Mouse (Mus musculus) kidney, embryonic 15.5 days (tissue): ENCODE data around the gene Schip1. TPM values are rescaled to one million over a fixed set of nuclear protein-coding genes. Genes with fewer than 3 reads are reported as not detected.

ENCODE experiments used
- ATAC-seq: fragments of 200-750 bp; cut with Nextera tagmentation; replicated peaks from 2 replicates; pipeline ENCODE4 v1.8.0; 2017; ENCODE audit warnings: moderate TSS enrichment; ENCODE audit not compliant: low FRiP score
- H3K27ac ChIP-seq: fragments of 300-500 bp; sonication (generic); 2 replicates; pipeline ENCODE4 v1.5.1; 2015; ENCODE audit warnings: mild to moderate bottlenecking, inconsistent platforms
- H3K27me3 ChIP-seq: fragments of 300-500 bp; sonication (generic); 2 replicates; pipeline ENCODE4 v1.6.1; 2015; ENCODE audit warnings: inconsistent platforms
- H3K36me3 ChIP-seq: fragments of 300-500 bp; sonication (generic); 2 replicates; pipeline ENCODE4 v1.6.1; 2015; ENCODE audit warnings: inconsistent platforms
- H3K4me1 ChIP-seq: fragments of 300-500 bp; sonication (generic); 2 replicates; pipeline ENCODE4 v1.6.1; 2015; ENCODE audit warnings: inconsistent platforms
- H3K4me2 ChIP-seq: fragments of 300-500 bp; sonication (generic); 2 replicates; pipeline ENCODE4 v1.6.1; 2015; ENCODE audit warnings: moderate library complexity, mild to moderate bottlenecking, inconsistent platforms
- H3K4me3 ChIP-seq: fragments of 300-500 bp; sonication (generic); replicated peaks from 2 replicates; pipeline ENCODE4 v1.5.1; 2015; ENCODE audit warnings: mild to moderate bottlenecking, inconsistent platforms
- H3K9ac ChIP-seq: fragments of 300-500 bp; sonication (generic); 2 replicates; pipeline ENCODE4 v1.6.1; 2015; ENCODE audit warnings: mild to moderate bottlenecking, inconsistent platforms
- H3K9me3 ChIP-seq: fragments of 300-500 bp; sonication (generic); replicated peaks from 2 replicates; pipeline ENCODE4 v1.6.1; 2016; ENCODE audit warnings: inconsistent platforms
- WGBS: fragments of 180-500 bp; shearing (Covaris S2); methylation state at CpG from one replicate; pipeline ENCODE4 v1.1.7; 2015; ENCODE audit warnings: mixed read lengths; 5-methylcytosine and 5-hydroxymethylcytosine counted together
- polyA plus RNA-seq: library from polyadenylated mRNA; unstranded; fragments of >200 nt; fragmentation: Nextera tagmentation; extraction: Ambion mirVana; gene quantifications from 2 replicates; pipeline ENCODE4 v1.2.1, GENCODE M21; 2015

Gene Schip1
- polyA plus RNA-seq, 1 experiment from 2014 or later: 51.3 TPM

DNA sequence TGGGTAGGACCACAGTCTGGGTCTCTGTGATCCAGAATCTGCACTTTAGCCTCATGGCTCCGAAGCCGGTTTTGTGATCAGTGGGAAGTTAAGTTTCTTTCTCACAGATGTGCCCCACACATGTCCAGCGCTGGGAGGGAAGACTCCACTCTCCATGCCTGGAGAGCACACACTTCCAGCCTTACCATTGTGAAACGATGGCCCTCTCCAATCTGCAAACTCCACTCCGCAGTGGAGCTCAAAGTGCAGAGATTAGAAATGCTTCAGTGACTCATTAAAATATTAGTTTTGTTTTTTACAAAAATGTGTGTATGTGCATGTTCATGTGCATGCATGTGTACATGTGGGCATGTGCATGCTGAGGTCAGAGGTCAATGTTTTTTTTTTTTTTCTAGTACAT lies 454.0 kb downstream of the Schip1 start:
- H3K4me1 ChIP-seq: peaks cover 3% of the 10 kb centered on the region
- no peaks in the 10 kb centered on the region for H3K9me3 ChIP-seq
- H3K27me3 ChIP-seq: no peaks in the 10 kb centered on the region
- 87% methylated on average over 5 of the region's 5 CpGs for WGBS
- no peak overlapping the region for H3K9ac ChIP-seq
- no peak for ATAC-seq
- no peak overlapping the region for H3K4me3 ChIP-seq
- no peaks in the 10 kb centered on the region for H3K36me3 ChIP-seq
- H3K4me2 ChIP-seq: no peak overlapping the region
- H3K27ac ChIP-seq: no peak overlapping the region

GRCm38 (mm10) chr3:68525361-68525878 lies 460.8 kb downstream of the Schip1 start:
- H3K9me3 ChIP-seq: no peaks in the 10 kb centered on the region
- WGBS: 88% methylated on average over 10 of the region's 10 CpGs
- H3K36me3 ChIP-seq: no peaks in the 10 kb centered on the region
- ATAC-seq: no peak
- H3K4me2 ChIP-seq: no peak overlapping the region
- H3K4me3 ChIP-seq: no peak overlapping the region
- H3K27me3 ChIP-seq: no peaks in the 10 kb centered on the region
- no peaks in the 10 kb centered on the region for H3K4me1 ChIP-seq
- no peak overlapping the region for H3K27ac ChIP-seq
- H3K9ac ChIP-seq: no peak overlapping the region

- Histone ChIP-seq H3K9me3 (no peaks in the 10 kb centered on the region), H3K4me1 (no peaks in the 10 kb centered on the region), H3K36me3 (no peaks in the 10 kb centered on the region), H3K4me2 (no peak overlapping the region), H3K27ac (no peak overlapping the region), H3K9ac (no peak overlapping the region), H3K4me3 (no peak overlapping the region), H3K27me3 (no peaks in the 10 kb centered on the region)
- WGBS: 53% methylated on average over 4 of the region's 4 CpGs
- ATAC-seq: no peak
Observed at GRCm38 (mm10) chr3:68526416-68526815, 461.8 kb downstream of the Schip1 start.

- H3K9ac ChIP-seq: no peak overlapping the region
- WGBS: 84% methylated on average over 4 of the region's 4 CpGs
- H3K27me3 ChIP-seq: no peaks in the 10 kb centered on the region
- H3K36me3 ChIP-seq: no peaks in the 10 kb centered on the region
- no peak overlapping the region for H3K4me3 ChIP-seq
- H3K4me2 ChIP-seq: no peak overlapping the region
- H3K9me3 ChIP-seq: no peaks in the 10 kb centered on the region
- no peak overlapping the region for H3K27ac ChIP-seq
- no peaks in the 10 kb centered on the region for H3K4me1 ChIP-seq
- ATAC-seq: no peak
Observed at GRCm38 (mm10) chr3:68527182-68527581, 462.6 kb downstream of the Schip1 start.

DNA sequence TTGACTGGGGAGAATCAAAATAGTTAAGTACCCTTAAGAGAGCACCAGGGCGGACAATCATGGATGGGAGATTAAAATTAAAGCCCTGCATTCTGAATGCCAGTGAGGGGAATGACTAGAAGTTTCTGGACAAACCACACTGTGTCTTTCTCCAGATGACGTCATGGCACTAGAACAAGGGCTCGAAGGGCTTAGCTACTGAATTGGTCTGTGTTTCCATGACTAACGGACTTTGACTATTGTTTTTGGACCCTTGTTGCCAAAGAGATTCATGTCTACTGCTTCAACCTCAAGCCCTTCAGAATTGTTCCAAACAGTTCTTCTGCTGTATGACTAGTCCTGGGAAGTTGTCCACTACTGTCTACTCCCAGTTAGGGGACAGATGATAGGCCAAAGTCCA lies 467.3 kb downstream of the Schip1 start:
- Histone ChIP-seq H3K9ac (no peak overlapping the region), H3K4me2 (no peak overlapping the region), H3K4me3 (no peak overlapping the region), H3K27me3 (no peaks in the 10 kb centered on the region), H3K4me1 (peaks cover 15% of the 10 kb centered on the region), H3K27ac (no peak overlapping the region), H3K9me3 (no peaks in the 10 kb centered on the region), H3K36me3 (no peaks in the 10 kb centered on the region)
- no peak for ATAC-seq
- 92% methylated on average over 4 of the region's 4 CpGs for WGBS

DNA sequence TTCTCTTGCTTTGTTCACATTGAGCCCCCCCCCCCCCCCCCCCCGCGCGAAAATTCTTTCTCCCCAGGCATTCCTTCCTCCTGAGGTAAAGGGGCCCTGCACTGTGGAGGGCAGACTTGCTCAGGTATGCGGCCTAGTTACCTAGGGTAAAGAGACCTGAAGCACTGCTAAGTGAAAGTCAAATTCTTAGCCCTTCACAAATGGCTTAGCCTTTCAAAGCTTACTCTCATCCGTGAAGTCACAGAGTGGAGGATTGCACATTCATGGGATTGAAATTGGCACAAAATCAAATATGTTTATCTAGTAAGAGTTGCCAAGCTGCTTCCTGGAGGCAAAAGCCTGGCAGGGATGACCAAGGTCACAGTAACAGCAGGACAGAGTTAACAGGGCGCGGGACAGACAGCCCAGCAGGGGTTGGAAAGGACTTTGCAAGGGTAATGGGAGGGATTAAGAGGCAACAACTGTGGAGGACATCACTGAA lies 470.0 kb downstream of the Schip1 start:
- H3K4me1 ChIP-seq: peaks cover 17% of the 10 kb centered on the region
- no peaks in the 10 kb centered on the region for H3K36me3 ChIP-seq
- H3K9me3 ChIP-seq: no peaks in the 10 kb centered on the region
- H3K4me2 ChIP-seq: no peak overlapping the region
- H3K9ac ChIP-seq: no peak overlapping the region
- ATAC-seq: peak; percentile 85
- 27% methylated on average over 7 of the region's 7 CpGs for WGBS
- no peak overlapping the region for H3K4me3 ChIP-seq
- no peaks in the 10 kb centered on the region for H3K27me3 ChIP-seq
- peak overlapping the region; percentile 71 for H3K27ac ChIP-seq

- H3K36me3 ChIP-seq: no peaks in the 10 kb centered on the region
- H3K4me1 ChIP-seq: peaks cover 17% of the 10 kb centered on the region
- H3K9ac ChIP-seq: no peak overlapping the region
- peak overlapping the region; percentile 71 for H3K27ac ChIP-seq
- H3K4me2 ChIP-seq: no peak overlapping the region
- ATAC-seq: peak; percentile 33
- WGBS: 80% methylated on average over 7 of the region's 7 CpGs
- no peaks in the 10 kb centered on the region for H3K9me3 ChIP-seq
- no peak overlapping the region for H3K4me3 ChIP-seq
- no peaks in the 10 kb centered on the region for H3K27me3 ChIP-seq
Observed at GRCm38 (mm10) chr3:68535160-68535728, 470.6 kb downstream of the Schip1 start.

- Histone ChIP-seq H3K27ac (no peak overlapping the region), H3K27me3 (no peaks in the 10 kb centered on the region), H3K4me1 (peaks cover 17% of the 10 kb centered on the region), H3K4me2 (no peak overlapping the region), H3K4me3 (no peak overlapping the region), H3K9ac (no peak overlapping the region), H3K9me3 (no peaks in the 10 kb centered on the region), H3K36me3 (no peaks in the 10 kb centered on the region)
- WGBS: 71% methylated on average over 3 of the region's 3 CpGs
- ATAC-seq: no peak
Observed at GRCm38 (mm10) chr3:68536071-68536470, 471.5 kb downstream of the Schip1 start.

DNA sequence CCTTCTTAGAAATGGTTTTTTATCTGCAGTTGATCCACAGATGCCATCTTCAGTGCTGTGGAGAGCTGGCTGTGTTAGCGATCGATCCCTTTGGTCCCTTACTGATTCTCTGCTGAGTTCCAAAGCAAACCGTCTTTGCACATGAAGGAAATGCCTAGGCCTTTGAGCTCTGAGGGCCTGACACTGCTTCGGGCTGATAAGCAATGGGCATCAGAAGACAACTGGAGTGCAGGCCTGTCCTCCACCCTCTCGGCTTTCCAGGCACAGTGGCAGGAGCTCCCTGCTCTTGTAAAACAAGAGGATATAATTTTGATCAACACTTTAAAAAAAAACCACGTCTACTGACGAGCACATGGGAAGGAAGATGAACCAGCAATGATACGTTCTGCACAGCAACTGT lies 477.1 kb downstream of the Schip1 start:
- H3K27me3 ChIP-seq: no peaks in the 10 kb centered on the region
- no peak overlapping the region for H3K27ac ChIP-seq
- no peak for ATAC-seq
- H3K9ac ChIP-seq: no peak overlapping the region
- no peaks in the 10 kb centered on the region for H3K9me3 ChIP-seq
- no peak overlapping the region for H3K4me3 ChIP-seq
- H3K4me1 ChIP-seq: peaks cover 11% of the 10 kb centered on the region; the same call in 1 of the 2 replicates
- no peak overlapping the region for H3K4me2 ChIP-seq
- no peaks in the 10 kb centered on the region for H3K36me3 ChIP-seq
- WGBS: 89% methylated on average over 8 of the region's 8 CpGs

DNA sequence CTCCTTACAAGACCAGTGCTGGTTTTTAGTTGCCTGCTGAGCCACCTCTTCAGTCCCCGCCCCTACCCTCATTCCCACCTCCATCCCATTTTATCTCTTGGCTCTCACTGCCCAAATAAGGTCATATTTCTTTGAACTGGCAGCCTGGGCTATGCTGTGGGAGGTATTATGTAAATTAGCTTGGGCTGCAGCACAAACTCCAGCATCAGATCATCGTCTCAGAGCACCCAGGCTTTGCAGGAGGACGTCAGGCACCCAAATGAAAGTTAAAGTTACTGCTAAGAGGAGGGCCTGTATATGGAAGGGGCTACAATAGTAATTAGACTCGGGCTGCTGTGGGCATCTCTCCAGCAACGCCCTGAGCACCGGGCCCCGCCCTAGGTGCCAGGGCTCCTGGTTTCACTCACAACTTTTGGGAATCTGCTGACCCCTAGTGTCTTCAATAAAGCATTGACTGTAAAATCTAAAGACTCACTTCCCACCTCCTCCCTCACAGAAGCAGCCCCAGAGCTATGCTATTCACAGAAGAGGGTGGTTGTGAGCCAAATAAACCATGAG lies 478.4 kb downstream of the Schip1 start:
- Histone ChIP-seq H3K4me2 (peak overlapping the region; percentile 54), H3K4me1 (peaks cover 11% of the 10 kb centered on the region; the same call in 1 of the 2 replicates), H3K9me3 (no peaks in the 10 kb centered on the region), H3K4me3 (peak overlapping the region; percentile 31), H3K27me3 (no peaks in the 10 kb centered on the region), H3K27ac (no peak overlapping the region), H3K36me3 (no peaks in the 10 kb centered on the region), H3K9ac (no peak overlapping the region)
- WGBS: 6% methylated on average over 7 of the region's 7 CpGs
- peak; percentile 84 for ATAC-seq

GRCm38 (mm10) chr3:68544811-68545210 lies 480.2 kb downstream of the Schip1 start:
- peaks cover 9% of the 10 kb centered on the region for H3K4me1 ChIP-seq

DNA sequence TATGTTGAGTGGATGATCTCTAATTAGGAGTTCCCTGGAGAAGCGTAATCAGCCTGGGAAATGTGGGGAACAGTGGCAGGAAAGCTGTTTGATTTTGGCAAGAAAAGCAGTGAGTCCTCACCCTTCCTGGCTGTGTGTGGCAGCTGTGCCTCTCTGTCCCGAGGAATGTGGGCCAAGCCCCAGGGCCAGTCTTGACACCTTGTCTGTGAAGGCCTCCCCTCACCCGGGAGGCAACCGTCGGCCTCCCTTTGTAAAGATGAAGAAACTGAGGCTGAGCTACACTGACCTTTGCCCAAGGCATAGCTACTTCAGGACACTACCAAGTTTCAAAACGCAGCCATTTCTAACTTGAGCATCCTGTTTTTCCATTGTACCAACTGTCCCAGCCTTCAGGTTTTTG lies 481.3 kb downstream of the Schip1 start:
- Histone ChIP-seq H3K4me1 (peaks cover 9% of the 10 kb centered on the region), H3K36me3 (no peaks in the 10 kb centered on the region), H3K4me3 (no peak overlapping the region), H3K9me3 (no peaks in the 10 kb centered on the region), H3K27me3 (no peaks in the 10 kb centered on the region), H3K27ac (no peak overlapping the region), H3K4me2 (no peak overlapping the region), H3K9ac (no peak overlapping the region)
- WGBS: 61% methylated on average over 6 of the region's 6 CpGs
- no peak for ATAC-seq

More at GRCm38 (mm10) chr3:68544811-68545210, 480.2 kb downstream of the Schip1 start:
- H3K4me3 ChIP-seq: no peak overlapping the region
- H3K36me3 ChIP-seq: no peaks in the 10 kb centered on the region
- 61% methylated on average over 7 of the region's 7 CpGs for WGBS
- H3K4me2 ChIP-seq: no peak overlapping the region
- no peak overlapping the region for H3K9ac ChIP-seq
- no peaks in the 10 kb centered on the region for H3K27me3 ChIP-seq
- no peaks in the 10 kb centered on the region for H3K9me3 ChIP-seq
- ATAC-seq: peak; percentile 72
- H3K27ac ChIP-seq: no peak overlapping the region
